Mouse (Mus musculus) left cerebral cortex, adult 9 months (tissue): ENCODE measurements around the gene Spata5.
"Not testable (repeated sequence)": the region's sequence is repeated elsewhere in the genome, so short reads cannot be mapped to it uniquely, and the experiment has no call there.

Experiments used
- DNase-seq, 2 experiments: peaks; one replicate each; pipeline ENCODE4 v3.0.0; 2022; ENCODE audit warnings: low spot score in 2 of 2

Spata5 gene

GRCm38 (mm10) chr3:37510055-37511032 is 90.6 kb downstream of the Spata5 start:
- no peak for DNase-seq

GRCm38 (mm10) chr3:37515485-37515884 is 95.8 kb downstream of the Spata5 start:
- no peak for DNase-seq

GRCm38 (mm10) chr3:37516379-37516778 is 96.7 kb downstream of the Spata5 start:
- no peak for DNase-seq

DNA sequence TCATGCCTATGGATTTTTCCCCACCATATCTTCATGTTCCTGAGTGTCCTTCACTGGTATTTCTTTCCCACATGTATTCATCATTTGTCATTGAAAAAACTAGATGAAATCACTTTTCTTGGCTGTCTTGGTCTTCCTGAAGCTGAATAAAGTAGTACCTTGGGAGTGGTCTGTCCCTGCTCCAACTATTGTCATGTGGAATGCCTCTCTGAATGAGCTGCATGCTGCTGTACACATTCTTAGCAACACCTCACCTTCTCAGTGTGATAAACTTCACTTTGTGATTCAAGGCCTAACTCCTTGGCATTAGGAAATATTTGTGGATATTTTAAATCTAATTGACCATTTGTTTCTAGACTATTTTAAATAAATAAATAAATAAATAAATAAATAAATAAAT is 98.9 kb downstream of the Spata5 start:
- DNase-seq, result no peak

- DNase-seq, result no peak
These were observed 100.8 kb downstream of the Spata5 start for GRCm38 (mm10) chr3:37520334-37521023.

- DNase-seq, result no peak
These were observed 112.4 kb downstream of the Spata5 start for GRCm38 (mm10) chr3:37532079-37532478.

- DNase-seq, result not testable (repeated sequence)
These were observed 121.0 kb downstream of the Spata5 start for GRCm38 (mm10) chr3:37540701-37541100.

DNA sequence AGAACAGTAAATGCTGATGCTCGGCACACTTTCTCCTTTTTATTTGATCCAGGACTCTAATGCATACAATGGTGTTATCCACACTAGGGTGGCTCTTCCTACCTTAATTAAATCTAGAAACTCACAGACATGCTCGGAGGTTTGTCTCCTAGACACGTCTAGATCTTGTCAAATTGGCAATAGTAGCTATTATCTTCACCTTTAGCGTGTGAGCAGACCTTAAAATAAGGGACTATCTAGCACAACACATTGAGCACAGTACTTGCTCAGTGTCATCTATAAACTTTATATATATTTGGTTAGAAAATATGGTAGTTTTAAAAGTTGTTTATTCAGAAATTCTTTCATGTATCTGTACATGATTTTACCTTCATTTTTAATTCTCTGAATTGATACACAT is 126.7 kb downstream of the Spata5 start:
- no peak for DNase-seq

DNA sequence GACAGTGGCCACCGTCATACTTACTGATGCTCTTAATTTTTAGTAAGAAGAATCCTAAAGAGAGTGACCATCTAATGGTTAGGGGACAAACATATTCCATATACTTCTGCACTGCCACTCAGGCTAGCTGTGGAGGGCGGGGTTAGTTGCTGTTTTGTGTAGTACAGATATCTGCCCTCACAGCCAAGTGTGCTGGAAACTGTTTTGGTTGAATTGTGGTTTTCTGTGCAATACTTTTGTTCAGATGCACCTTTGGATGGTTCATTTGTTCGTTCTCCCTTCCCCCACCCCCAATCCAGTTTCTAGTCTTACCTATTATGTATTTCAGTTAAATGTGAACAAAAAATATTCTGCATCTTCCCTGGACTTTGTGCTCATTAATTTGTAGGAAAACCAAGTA is 130.5 kb downstream of the Spata5 start:
- no peak for DNase-seq

- DNase-seq, result no peak
These were observed 130.9 kb downstream of the Spata5 start for GRCm38 (mm10) chr3:37550594-37550993.

DNA sequence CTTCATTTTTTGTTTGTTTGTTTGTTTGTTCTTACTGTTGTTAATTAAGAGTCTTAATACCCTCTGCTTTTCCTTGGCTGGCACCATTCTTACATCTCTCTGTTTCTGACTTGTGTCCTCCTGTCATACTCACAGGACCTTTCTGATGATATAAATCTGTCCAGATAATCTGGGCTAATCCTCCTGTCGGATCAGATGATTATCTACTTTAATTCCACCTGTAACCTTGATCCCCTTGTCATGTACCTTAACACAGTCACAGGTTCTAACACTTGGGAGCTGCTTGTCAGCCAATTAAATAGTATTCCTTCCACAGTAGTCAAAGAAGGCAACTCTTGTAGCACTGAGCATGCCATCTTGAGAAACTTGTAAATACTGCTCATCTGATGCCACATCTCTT is 131.8 kb downstream of the Spata5 start:
- no peak for DNase-seq

DNA sequence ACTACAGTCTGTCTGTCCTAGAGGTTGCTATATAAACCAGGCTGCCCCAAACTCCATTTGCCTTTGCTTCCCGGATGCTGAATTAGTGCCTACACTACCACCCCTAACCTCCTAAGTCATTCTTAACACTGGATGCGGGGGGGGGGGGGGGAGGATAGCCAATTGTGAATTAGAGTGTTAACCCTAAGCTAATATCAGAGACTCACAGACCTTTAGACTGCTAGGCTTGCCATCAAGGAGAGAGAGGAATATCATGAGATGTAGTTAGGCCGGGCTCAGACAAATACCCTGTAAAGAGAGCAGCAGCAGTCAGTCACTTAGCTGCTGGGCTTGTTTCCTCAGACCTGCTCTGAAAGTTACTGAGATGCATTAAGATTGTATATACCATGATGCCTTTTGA is 132.5 kb downstream of the Spata5 start:
- DNase-seq, result no peak

DNA sequence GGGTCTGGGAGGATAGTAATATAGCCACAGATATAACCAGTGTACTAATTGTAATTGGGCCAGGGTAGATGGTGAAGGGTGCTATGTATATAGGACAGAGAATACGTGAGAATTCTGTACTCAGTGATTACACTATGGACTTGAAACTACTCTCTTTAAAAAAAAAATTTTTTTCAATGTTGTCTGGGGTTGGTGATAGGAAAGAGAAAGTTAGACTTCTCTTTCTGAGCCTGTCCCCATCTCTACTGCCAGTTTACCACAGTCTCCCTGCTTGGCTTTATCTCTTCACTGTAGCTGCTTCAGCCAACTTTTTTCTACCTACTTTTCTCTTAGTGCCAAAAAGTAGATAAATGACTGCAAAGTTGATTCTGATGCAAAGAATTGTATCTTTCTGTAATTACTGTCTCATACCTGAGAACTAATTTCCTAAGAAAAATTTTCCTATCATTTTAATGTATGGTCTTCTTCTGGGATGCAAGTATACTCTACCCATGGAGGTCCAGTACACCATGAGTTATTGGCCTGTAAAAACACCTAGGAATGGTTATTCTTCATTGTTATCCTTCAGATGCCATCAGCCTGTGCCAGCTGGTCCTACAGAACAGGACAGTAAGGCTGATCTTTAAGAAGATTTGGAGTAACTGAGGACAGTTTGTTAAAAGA is 133.8 kb downstream of the Spata5 start:
- no peak for DNase-seq

DNA sequence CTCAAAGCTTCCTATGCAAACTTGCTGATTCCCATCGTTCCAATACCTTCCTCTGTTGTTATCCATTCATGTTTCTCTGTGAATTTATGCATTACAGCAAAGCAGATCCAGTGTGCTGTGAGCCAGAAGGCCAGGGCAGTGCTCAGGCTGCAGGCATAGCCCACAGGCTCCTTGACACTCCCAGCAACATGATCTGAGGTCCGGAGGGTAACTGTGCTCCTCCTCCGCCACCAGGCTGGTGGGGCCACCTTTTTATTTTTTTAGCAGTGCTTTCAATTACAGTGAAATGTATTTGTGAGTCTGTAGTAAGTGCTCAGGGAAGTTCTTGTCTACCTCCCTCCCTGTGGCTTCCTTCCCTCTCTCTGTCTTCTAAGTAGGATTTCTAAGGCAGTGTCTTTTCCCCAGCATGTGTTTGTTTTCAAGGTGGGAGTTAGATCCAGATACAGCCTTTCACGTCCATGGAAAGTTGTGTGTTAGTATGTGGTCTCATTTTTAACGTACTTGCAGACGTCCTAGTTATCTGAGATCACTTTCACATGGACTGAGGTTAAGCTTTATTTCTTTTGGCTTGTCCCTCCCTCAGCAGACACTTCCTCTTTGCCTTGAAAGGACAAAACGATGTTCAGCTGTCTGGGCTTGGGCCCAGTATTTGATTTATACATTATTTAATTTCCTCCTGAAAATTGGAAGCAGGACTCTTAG is 136.9 kb downstream of the Spata5 start:
- no peak for DNase-seq

DNA sequence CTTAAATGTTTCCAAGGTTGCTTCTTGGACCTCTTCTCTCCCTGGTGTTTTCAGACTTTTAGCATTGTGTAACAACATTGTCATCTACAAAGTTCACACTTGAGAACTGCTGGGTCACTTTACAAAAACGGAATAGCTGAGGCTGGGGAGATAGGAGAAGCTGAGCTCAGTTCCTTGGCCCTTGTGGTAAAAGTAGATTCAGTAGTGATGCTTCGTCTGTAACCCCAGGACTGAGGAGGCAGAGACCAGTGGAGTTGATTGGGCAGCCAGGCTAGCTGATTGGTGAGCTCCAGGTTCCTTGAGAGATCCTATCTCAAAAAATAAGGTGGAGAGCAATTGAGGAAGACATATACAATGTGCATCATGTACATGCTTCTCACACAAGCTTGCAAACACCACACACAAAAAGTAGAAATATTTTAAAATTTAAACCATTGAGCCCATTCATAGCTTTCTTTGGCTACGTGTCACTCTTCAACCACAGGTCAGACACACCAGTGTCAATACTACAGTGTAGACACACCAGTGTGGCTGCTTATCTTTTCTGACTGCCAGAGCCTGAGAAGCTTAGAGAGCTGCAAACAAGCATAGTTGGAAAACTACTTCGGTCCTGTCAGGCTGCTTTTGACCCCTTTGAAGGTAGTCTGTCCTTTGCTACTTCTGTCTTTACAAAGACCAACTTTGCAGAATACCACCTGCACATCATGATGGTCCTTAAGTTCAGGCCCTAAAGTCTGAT is 138.2 kb downstream of the Spata5 start:
- DNase-seq, result no peak

- no peak for DNase-seq
These were observed 139.6 kb downstream of the Spata5 start for GRCm38 (mm10) chr3:37559339-37559738.

DNA sequence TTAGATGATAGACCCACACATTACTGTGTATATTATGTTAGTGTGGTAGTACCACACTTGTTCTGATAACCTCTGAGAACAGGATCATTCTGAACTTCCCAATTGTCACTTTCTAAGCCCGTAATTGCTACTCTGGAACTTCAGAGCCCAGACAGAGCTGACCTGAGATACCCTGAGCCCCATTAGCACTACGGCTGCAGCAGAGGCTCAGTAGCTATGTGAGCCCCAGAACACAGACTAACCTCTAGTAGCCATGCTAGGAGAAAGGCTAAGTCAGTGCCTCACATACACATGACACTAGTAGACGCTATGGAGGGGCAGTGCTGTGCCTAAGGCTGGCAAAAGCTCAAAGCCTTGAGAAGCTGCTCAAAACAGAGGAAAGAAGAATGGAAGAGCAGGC is 141.8 kb downstream of the Spata5 start:
- DNase-seq, result no peak

- DNase-seq, result no peak
These were observed 146.4 kb downstream of the Spata5 start for GRCm38 (mm10) chr3:37566097-37566496.

DNA sequence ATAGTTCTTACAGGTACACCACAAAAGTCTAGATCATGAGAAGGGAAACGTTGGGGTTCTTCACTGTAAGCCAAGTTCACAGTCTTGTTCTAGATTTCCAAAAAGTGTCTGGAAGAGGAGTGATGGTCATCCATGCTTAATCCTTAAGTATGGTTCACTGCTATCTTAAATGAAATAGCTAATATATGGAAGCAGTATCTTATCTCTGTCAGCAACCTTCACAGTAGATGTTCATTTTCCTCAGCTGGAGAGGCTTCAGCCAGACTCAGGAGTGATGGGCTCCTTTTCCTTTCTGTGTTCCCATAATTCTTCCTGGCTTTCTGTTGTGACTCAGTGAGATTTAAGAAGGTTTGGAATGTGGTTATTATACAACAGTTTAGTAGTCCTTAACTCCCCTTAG is 147.8 kb downstream of the Spata5 start:
- DNase-seq, result no peak

- DNase-seq, result no peak
These were observed 149.1 kb downstream of the Spata5 start for GRCm38 (mm10) chr3:37568780-37569179.
